Mouse (Mus musculus) gastrocnemius, adult 18-20 months (tissue): Measurements from ENCODE around the gene A130010J15Rik. TPM values are rescaled to one million over a fixed set of nuclear protein-coding genes. Genes with fewer than 3 reads are reported as not detected.
A peak's percentile ranks its signal among the peaks of the same experiment; 100 is the strongest.

Experiments used
- DNase-seq: peaks from one replicate; pipeline ENCODE4 v3.0.0; 2021; ENCODE audit warnings: low spot score
- long read RNA-seq, 2 experiments: library from polyadenylated mRNA; stranded (forward); transcript quantifications; one replicate each; pipeline ENCODE4 v2.0.0; 2021
- total RNA-seq, 2 experiments: library from RNA; stranded (reverse); gene quantifications; 2 replicates each; pipeline ENCODE4 v1.2.3; 2021

The A130010J15Rik gene
- 1 to 10 TPM; 2.9 to 3.9 TPM for total RNA-seq
- long read RNA-seq, experiment 1, partial matches to known transcripts, result 0 of 5 reads
- long read RNA-seq, experiment 1, other reads (novel, unspliced or antisense), result 3 of 5 reads
- long read RNA-seq, experiment 2, partial matches to known transcripts, result 1 of 6 reads
- long read RNA-seq, experiment 2, other reads (novel, unspliced or antisense), result 0 of 6 reads

- no peak for DNase-seq
These were observed at the start of gene A130010J15Rik for GRCm38 (mm10) chr1:193167746-193168145. TSS of gene A130010J15Rik (plus strand) at chr1:193168046.

- peak; percentile 25 for DNase-seq
These were observed 45.1 kb upstream of the A130010J15Rik start for GRCm38 (mm10) chr1:193122793-193123192.

GRCm38 (mm10) chr1:193123290-193123689 is 44.6 kb upstream of the A130010J15Rik start:
- no peak for DNase-seq

- no peak for DNase-seq
These were observed 42.0 kb upstream of the A130010J15Rik start for GRCm38 (mm10) chr1:193125835-193126234.

GRCm38 (mm10) chr1:193128055-193128454 is 39.8 kb upstream of the A130010J15Rik start:
- no peak for DNase-seq

- DNase-seq, result no peak
These were observed 38.5 kb upstream of the A130010J15Rik start for GRCm38 (mm10) chr1:193129321-193129720.

GRCm38 (mm10) chr1:193129786-193130455 is 37.9 kb upstream of the A130010J15Rik start, which contains the start of gene Diexf:
TSS of gene Diexf (minus strand) at chr1:193130272.
- peak; percentile 97 for DNase-seq

GRCm38 (mm10) chr1:193130456-193130825 is 37.4 kb upstream of the A130010J15Rik start:
- DNase-seq, result no peak

GRCm38 (mm10) chr1:193130839-193131238 is 37.0 kb upstream of the A130010J15Rik start:
- DNase-seq, result no peak

GRCm38 (mm10) chr1:193131311-193131948 is 36.4 kb upstream of the A130010J15Rik start:
- DNase-seq, result no peak

GRCm38 (mm10) chr1:193132385-193132784 is 35.5 kb upstream of the A130010J15Rik start:
- DNase-seq, result no peak

GRCm38 (mm10) chr1:193133726-193134125 is 34.1 kb upstream of the A130010J15Rik start:
- no peak for DNase-seq

GRCm38 (mm10) chr1:193138087-193138486 is 29.8 kb upstream of the A130010J15Rik start:
- DNase-seq, result no peak

- no peak for DNase-seq
These were observed 29.2 kb upstream of the A130010J15Rik start for GRCm38 (mm10) chr1:193138669-193139068.

- no peak for DNase-seq
These were observed 26.7 kb upstream of the A130010J15Rik start for GRCm38 (mm10) chr1:193141118-193141517.

GRCm38 (mm10) chr1:193142517-193143062 is 25.3 kb upstream of the A130010J15Rik start:
- no peak for DNase-seq

- no peak for DNase-seq
These were observed 23.3 kb upstream of the A130010J15Rik start for GRCm38 (mm10) chr1:193144516-193144915.

GRCm38 (mm10) chr1:193145101-193145500 is 22.7 kb upstream of the A130010J15Rik start:
- no peak for DNase-seq

- no peak for DNase-seq
These were observed 21.4 kb upstream of the A130010J15Rik start for GRCm38 (mm10) chr1:193146416-193146815.

GRCm38 (mm10) chr1:193149231-193149630 is 18.6 kb upstream of the A130010J15Rik start:
- DNase-seq, result no peak

GRCm38 (mm10) chr1:193151134-193151533 is 16.7 kb upstream of the A130010J15Rik start:
- no peak for DNase-seq

GRCm38 (mm10) chr1:193152872-193153271 is 15.0 kb upstream of the A130010J15Rik start, which contains the start of gene Irf6:
TSS of gene Irf6 (plus strand) at chr1:193153111.
- DNase-seq, result no peak
